Comparison of ENCODE assay signal across 8 mouse cellular contexts in the genomic region with DNA sequence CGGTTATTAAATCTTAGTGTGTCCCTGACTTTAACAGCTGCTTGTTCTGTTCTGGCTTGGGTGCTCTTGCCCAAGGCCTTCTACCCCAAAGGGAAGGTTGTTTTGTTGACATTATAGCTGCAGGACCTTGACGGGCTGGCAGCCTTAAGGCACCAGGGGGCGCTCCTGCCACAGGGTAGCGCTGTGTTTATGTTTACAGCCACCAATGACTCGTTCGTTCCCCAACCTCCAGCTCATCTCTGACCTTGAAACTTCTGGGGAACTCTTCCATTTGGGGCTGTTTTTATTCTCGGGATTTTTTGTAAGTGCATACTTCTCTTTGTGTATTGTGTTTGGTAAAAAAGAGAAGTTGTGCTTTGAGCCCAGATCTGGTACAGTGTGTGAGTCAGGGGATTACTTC. TPM values are rescaled to one million over a fixed set of nuclear protein-coding genes. Genes with fewer than 3 reads are reported as not detected.
A peak's percentile ranks its signal among the peaks of the same experiment; 100 is the strongest.
DNase-seq lines count a peak whose midpoint lies in the region; ATAC-seq and TF ChIP-seq lines count a peak whose summit lies in the region.

No protein-coding gene starts in this region.

- peak overlapping the region; percentile 100 for H3K27ac ChIP-seq in gastrocnemius, adult 2 months
- no peak overlapping the region for H3K27ac ChIP-seq in hindbrain, postnatal 0 days
- H3K27ac ChIP-seq in macrophage = peak overlapping the region; percentile 38

- H3K4me3 ChIP-seq in gastrocnemius, adult 2 months = peak overlapping the region; percentile 92
- H3K4me3 ChIP-seq in hindbrain, postnatal 0 days (ENCODE audit: low read length) = peak overlapping the region; percentile 80
- H3K4me3 ChIP-seq in macrophage (ENCODE audit: inconsistent target) = peak overlapping the region; percentile 75

- peak; percentile 91 for DNase-seq in ZHBTc4 (ENCODE audit: low read depth, low spot score)
- peak; percentile 91 for DNase-seq in gastrocnemius, adult 2 months
- DNase-seq in hindbrain, postnatal 0 days (ENCODE audit: low spot score) = peak; percentile 85
- peak; percentile 77 to 87 for DNase-seq in left cerebral cortex, adult 18-20 months (ENCODE audit: low spot score in 2 of 2)
- DNase-seq in retina, postnatal 7 days (ENCODE audit: low read depth, low spot score) = peak; percentile 48
- DNase-seq in urinary bladder, adult 18-20 months (ENCODE audit: low spot score in 2 of 2) = peak; percentile 82 to 84

- TF ChIP-seq CTCF in gastrocnemius, adult 2 months (IDR thresholded peaks at IDR 0.05) = peak; percentile 97; the same call in 1 of the 2 replicates
- TF ChIP-seq CTCF in hindbrain, postnatal 0 days (IDR thresholded peaks at IDR 0.05; ENCODE audit: low read depth) = peak; percentile 92

- H3K4me1 ChIP-seq in hindbrain, postnatal 0 days (ENCODE audit: insufficient read depth, low read length) = peaks cover 12% of the 10 kb centered on the region

- intact Hi-C loops in gastrocnemius, adult 2 months (cut with DNase I) = loop anchor here (1.0 to 5.0 kb wide), 3 partner anchors 37 to 179 kb away; no protein-coding TSS in a partner anchor

- peaks cover 24% of the 10 kb centered on the region for H3K36me3 ChIP-seq in hindbrain, postnatal 0 days (ENCODE audit: insufficient read depth, low read length)
- peaks cover 15% of the 10 kb centered on the region; the same call in 1 of the 2 replicates for H3K36me3 ChIP-seq in macrophage (ENCODE audit: inconsistent target)

- H3K79me2 ChIP-seq in macrophage (ENCODE audit: inconsistent target) = peaks cover 31% of the 10 kb centered on the region

- H3K9me3 ChIP-seq in hindbrain, postnatal 0 days (ENCODE audit: low read length) = no peaks in the 10 kb centered on the region

- peak; percentile 56 for ATAC-seq in common myeloid progenitor, adult 5-6 weeks (replicated peaks; ENCODE audit: low read depth, poor library complexity, severe bottlenecking)
- no peak for ATAC-seq in hindbrain, postnatal 0 days

- H3K4me2 ChIP-seq in hindbrain, postnatal 0 days (ENCODE audit: low read depth, low read length) = peak overlapping the region; percentile 94

- peak overlapping the region; percentile 50; the same call in 1 of the 2 replicates for H3K9ac ChIP-seq in hindbrain, postnatal 0 days (replicated peaks; ENCODE audit: low read length)

- H3K27me3 ChIP-seq in hindbrain, postnatal 0 days (ENCODE audit: insufficient read depth, low read length) = no peaks in the 10 kb centered on the region

- 4% methylated on average over 7 of the region's 7 CpGs for WGBS in hindbrain, postnatal 0 days
- WGBS in macrophage (ENCODE audit: missing documents) = 1% methylated on average over 7 of the region's 7 CpGs

RNA-seq across cellular contexts. Expression of a gene that starts 1.1 kb away (rescaled TPM):
- total RNA-seq in common myeloid progenitor, adult 5-6 weeks (2017) = 78.7 and 91.1 TPM in 2 replicates
- total RNA-seq in gastrocnemius, adult 2 months (2021) = 100 to 1,000 TPM; 142 to 160 TPM
- total RNA-seq in hindbrain, postnatal 0 days (2014; rRNA removed) = 53.5 and 77.9 TPM in 2 replicates
- polyA plus RNA-seq in hindbrain, postnatal 0 days (2015; fragmentation: Nextera tagmentation; extraction: Ambion mirVana) = 111 and 122 TPM in 2 replicates
- total RNA-seq in left cerebral cortex, adult 18-20 months (2021) = 100 to 1,000 TPM; 128 to 130 TPM
- total RNA-seq in macrophage (2018; cell fraction: chromatin; rRNA removed) = 10 to 100 TPM; 10.4 to 34.5 (median 22.7) TPM
- total RNA-seq in macrophage (2018; cell fraction: cytosol; rRNA removed) = 100 to 1,000 TPM in 24 of 26 experiments, 10 to 100 TPM in 2; 93.4 to 153 (median 116) TPM
- total RNA-seq in macrophage (2018; cell fraction: nucleus; rRNA removed) = 10 to 100 TPM; 18.5 to 43.5 (median 31.0) TPM
- 106 to 116 TPM (median 106 TPM) in 3 replicates for polyA plus RNA-seq in macrophage (2018)

RNA-seq across cellular contexts. Expression of a gene that starts 1.4 kb away (rescaled TPM):
- total RNA-seq in common myeloid progenitor, adult 5-6 weeks (2017) = 45.7 and 62.7 TPM in 2 replicates
- total RNA-seq in gastrocnemius, adult 2 months (2021) = 1 to 10 TPM; 8.0 to 9.2 TPM
- total RNA-seq in hindbrain, postnatal 0 days (2014; rRNA removed) = 34.7 and 45.6 TPM in 2 replicates
- polyA plus RNA-seq in hindbrain, postnatal 0 days (2015; fragmentation: Nextera tagmentation; extraction: Ambion mirVana) = 24.8 and 26.4 TPM in 2 replicates
- 10 to 100 TPM; 46.8 to 51.8 TPM for total RNA-seq in left cerebral cortex, adult 18-20 months (2021)
- 100 to 1,000 TPM in 8 of 26 experiments, 10 to 100 TPM in 18; 28.8 to 126 (median 84.7) TPM for total RNA-seq in macrophage (2018; cell fraction: chromatin; rRNA removed)
- 10 to 100 TPM; 12.7 to 28.3 (median 19.1) TPM for total RNA-seq in macrophage (2018; cell fraction: cytosol; rRNA removed)
- total RNA-seq in macrophage (2018; cell fraction: nucleus; rRNA removed) = 10 to 100 TPM; 13.4 to 63.7 (median 40.5) TPM
- 19.3 to 20.3 TPM (median 20.2 TPM) in 3 replicates for polyA plus RNA-seq in macrophage (2018)

RNA-seq across cellular contexts. Expression of a gene that starts 26.7 kb away (rescaled TPM):
- total RNA-seq in common myeloid progenitor, adult 5-6 weeks (2017) = 2.7 and 3.6 TPM in 2 replicates
- total RNA-seq in gastrocnemius, adult 2 months (2021) = 1 to 10 TPM in 1 of 2 experiments, under 1 TPM in 1; 0.46 to 2.4 TPM
- total RNA-seq in hindbrain, postnatal 0 days (2014; rRNA removed) = 5.2 and 9.2 TPM in 2 replicates
- polyA plus RNA-seq in hindbrain, postnatal 0 days (2015; fragmentation: Nextera tagmentation; extraction: Ambion mirVana) = 7.3 and 7.6 TPM in 2 replicates
- 10 to 100 TPM; 23.5 to 25.2 TPM for total RNA-seq in left cerebral cortex, adult 18-20 months (2021)
- 1 to 10 TPM in 1 of 26 experiments, under 1 TPM in 3, not detected in 22; 0.33 to 8.2 (median 0.53) TPM for total RNA-seq in macrophage (2018; cell fraction: chromatin; rRNA removed)
- 1 to 10 TPM in 2 of 26 experiments, under 1 TPM in 23, not detected in 1; 0.06 to 1.2 (median 0.29) TPM for total RNA-seq in macrophage (2018; cell fraction: cytosol; rRNA removed)
- 1 to 10 TPM in 2 of 26 experiments, under 1 TPM in 12, not detected in 12; 0.23 to 1.9 (median 0.42) TPM for total RNA-seq in macrophage (2018; cell fraction: nucleus; rRNA removed)
- 0.27 to 1.2 TPM in 2 of 3 replicates, not detected in the other for polyA plus RNA-seq in macrophage (2018)

RNA-seq across cellular contexts. Expression of a gene that starts 38.1 kb away (rescaled TPM):
- total RNA-seq in common myeloid progenitor, adult 5-6 weeks (2017) = 0.50 and 0.58 TPM in 2 replicates
- total RNA-seq in gastrocnemius, adult 2 months (2021) = 1 to 10 TPM; 7.1 to 7.8 TPM
- total RNA-seq in hindbrain, postnatal 0 days (2014; rRNA removed) = 11.7 and 12.0 TPM in 2 replicates
- polyA plus RNA-seq in hindbrain, postnatal 0 days (2015; fragmentation: Nextera tagmentation; extraction: Ambion mirVana) = 8.6 and 8.7 TPM in 2 replicates
- 10 to 100 TPM; 11.8 to 13.2 TPM for total RNA-seq in left cerebral cortex, adult 18-20 months (2021)
- total RNA-seq in macrophage (2018; cell fraction: chromatin; rRNA removed) = 1 to 10 TPM in 17 of 26 experiments, under 1 TPM in 9; 0.34 to 5.4 (median 1.6) TPM
- 1 to 10 TPM; 1.9 to 8.4 (median 6.7) TPM for total RNA-seq in macrophage (2018; cell fraction: cytosol; rRNA removed)
- total RNA-seq in macrophage (2018; cell fraction: nucleus; rRNA removed) = 1 to 10 TPM; 1.5 to 9.1 (median 5.5) TPM
- 5.1 to 5.8 TPM (median 5.5 TPM) in 3 replicates for polyA plus RNA-seq in macrophage (2018)

RNA-seq across cellular contexts. Expression of a gene that starts 49.1 kb away (rescaled TPM):
- total RNA-seq in common myeloid progenitor, adult 5-6 weeks (2017) = not detected in 2 replicates
- total RNA-seq in gastrocnemius, adult 2 months (2021) = not detected
- total RNA-seq in hindbrain, postnatal 0 days (2014; rRNA removed) = not detected in 2 replicates
- not detected in 2 replicates for polyA plus RNA-seq in hindbrain, postnatal 0 days (2015; fragmentation: Nextera tagmentation; extraction: Ambion mirVana)
- not detected for total RNA-seq in left cerebral cortex, adult 18-20 months (2021)
- total RNA-seq in macrophage (2018; cell fraction: chromatin; rRNA removed) = not detected
- not detected for total RNA-seq in macrophage (2018; cell fraction: cytosol; rRNA removed)
- total RNA-seq in macrophage (2018; cell fraction: nucleus; rRNA removed) = not detected
- not detected in 3 replicates for polyA plus RNA-seq in macrophage (2018)
